Mouse (Mus musculus): ENCODE measurements around the gene Itga7.

Itga7 gene

GRCm38 (mm10) chr10:128933574-128933973 is at the start of gene Itga7:
TSS of gene Itga7 (plus strand) at chr10:128933818.
- DNase-seq (ENCODE audit: low read depth, low spot score) = no peak

- DNase-seq (ENCODE audit: low read depth, low spot score) = peak; percentile 92
These were observed 44.4 kb upstream of the Itga7 start for GRCm38 (mm10) chr10:128888941-128889827.

GRCm38 (mm10) chr10:128889846-128890245 is 43.8 kb upstream of the Itga7 start:
- no peak for DNase-seq (ENCODE audit: low read depth, low spot score)

GRCm38 (mm10) chr10:128890383-128891295 is 43.0 kb upstream of the Itga7 start:
- DNase-seq (ENCODE audit: low read depth, low spot score) = no peak

- DNase-seq (ENCODE audit: low read depth, low spot score) = peak; percentile 90
These were observed 42.1 kb upstream of the Itga7 start, which contains the start of gene Gdf11 for GRCm38 (mm10) chr10:128891296-128892094. TSS of gene Gdf11 (minus strand) at chr10:128891718.

- DNase-seq (ENCODE audit: low read depth, low spot score) = peak; percentile 28
These were observed 41.4 kb upstream of the Itga7 start for GRCm38 (mm10) chr10:128892246-128892645.

- DNase-seq (ENCODE audit: low read depth, low spot score) = peak; percentile 95
These were observed 38.2 kb upstream of the Itga7 start for GRCm38 (mm10) chr10:128895437-128895836.

GRCm38 (mm10) chr10:128895952-128896693 is 37.5 kb upstream of the Itga7 start:
- DNase-seq (ENCODE audit: low read depth, low spot score) = no peak

- no peak for DNase-seq (ENCODE audit: low read depth, low spot score)
These were observed 36.8 kb upstream of the Itga7 start for GRCm38 (mm10) chr10:128896807-128897206.

- DNase-seq (ENCODE audit: low read depth, low spot score) = no peak
These were observed 36.1 kb upstream of the Itga7 start for GRCm38 (mm10) chr10:128897501-128897900.

GRCm38 (mm10) chr10:128899759-128900490 is 33.7 kb upstream of the Itga7 start:
- DNase-seq (ENCODE audit: low read depth, low spot score) = no peak

- no peak for DNase-seq (ENCODE audit: low read depth, low spot score)
These were observed 32.9 kb upstream of the Itga7 start, which contains the start of gene Cd63 for GRCm38 (mm10) chr10:128900698-128901097. TSS of gene Cd63 (plus strand) at chr10:128900989.

- DNase-seq (ENCODE audit: low read depth, low spot score) = no peak
These were observed 32.2 kb upstream of the Itga7 start for GRCm38 (mm10) chr10:128901409-128901808.

- DNase-seq (ENCODE audit: low read depth, low spot score) = no peak
These were observed 31.1 kb upstream of the Itga7 start for GRCm38 (mm10) chr10:128902409-128902988.

- no peak for DNase-seq (ENCODE audit: low read depth, low spot score)
These were observed 28.8 kb upstream of the Itga7 start for GRCm38 (mm10) chr10:128904812-128905211.

GRCm38 (mm10) chr10:128908778-128909448 is 24.7 kb upstream of the Itga7 start:
- no peak for DNase-seq (ENCODE audit: low read depth, low spot score)

GRCm38 (mm10) chr10:128909567-128910028 is 24.0 kb upstream of the Itga7 start:
- peak; percentile 88 for DNase-seq (ENCODE audit: low read depth, low spot score)

- DNase-seq (ENCODE audit: low read depth, low spot score) = no peak
These were observed 23.4 kb upstream of the Itga7 start for GRCm38 (mm10) chr10:128910066-128910841.
